In genomic region chr8:105270916-105271186, GRCm38 (mm10) we compare ENCODE assay signal across 9 mouse cellular contexts. TPM values are rescaled to one million over a fixed set of nuclear protein-coding genes. Genes with fewer than 3 reads are reported as not detected.
A peak's percentile ranks its signal among the peaks of the same experiment; 100 is the strongest.
DNase-seq lines count a peak whose midpoint lies in the region; ATAC-seq and TF ChIP-seq lines count a peak whose summit lies in the region.
"Had no signal": no experiment of that assay in that cellular context is flagged by ENCODE, and none has a peak within 500 bp of the region (broad histone marks: within the 10 kb centered on the region; RNA-seq: fewer than 3 reads in every experiment).

No protein-coding gene starts in this region.

- H3K9me3 ChIP-seq in lung, embryonic 15.5 days = no peaks in the 10 kb centered on the region
- peaks cover 6% of the 10 kb centered on the region for H3K9me3 ChIP-seq in hindbrain, embryonic 10.5 days
- H3K9me3 ChIP-seq in midbrain, postnatal 0 days (ENCODE audit: low read length) = no peaks in the 10 kb centered on the region

- peaks cover 43% of the 10 kb centered on the region for H3K4me1 ChIP-seq in lung, embryonic 15.5 days
- H3K4me1 ChIP-seq in hindbrain, embryonic 10.5 days (replicated peaks) = peaks cover 47% of the 10 kb centered on the region
- peaks cover 9% of the 10 kb centered on the region for H3K4me1 ChIP-seq in midbrain, postnatal 0 days (ENCODE audit: insufficient read depth, low read length)

- ATAC-seq in lung, embryonic 15.5 days (ENCODE audit: borderline replicate concordance, extremely low read depth, low FRiP score, low TSS enrichment) = no peak
- no peak for ATAC-seq in midbrain, postnatal 0 days (ENCODE audit: low FRiP score)

- H3K4me2 ChIP-seq in lung, embryonic 15.5 days = peak overlapping the region; percentile 91
- H3K4me2 ChIP-seq in midbrain, postnatal 0 days (ENCODE audit: low read depth, low read length, poor library complexity, severe bottlenecking) = peak overlapping the region; percentile 35; the same call in 1 of the 2 replicates

- H3K27me3 ChIP-seq in lung, embryonic 15.5 days = peaks cover 92% of the 10 kb centered on the region
- peaks cover 100% of the 10 kb centered on the region for H3K27me3 ChIP-seq in hindbrain, embryonic 10.5 days (ENCODE audit: insufficient read depth, poor library complexity, severe bottlenecking)
- H3K27me3 ChIP-seq in midbrain, postnatal 0 days (ENCODE audit: insufficient read depth, low read length) = peaks cover 66% of the 10 kb centered on the region

- no peak overlapping the region for H3K27ac ChIP-seq in lung, embryonic 15.5 days
- no peak overlapping the region for H3K27ac ChIP-seq in hindbrain, embryonic 10.5 days
- no peak overlapping the region for H3K27ac ChIP-seq in midbrain, postnatal 0 days (ENCODE audit: low read depth, low read length)

- H3K4me3 ChIP-seq in lung, embryonic 15.5 days = 0 out of 2 replicates have a peak overlapping the region, but pooled peaks have one; percentile 2
- peak overlapping the region; percentile 11; the same call in 1 of the 2 replicates for H3K4me3 ChIP-seq in hindbrain, embryonic 10.5 days
- 0 out of 2 replicates have a peak overlapping the region, but pooled peaks have one; percentile 5 for H3K4me3 ChIP-seq in midbrain, postnatal 0 days (ENCODE audit: low read depth, low read length)

- TF ChIP-seq CTCF in midbrain, postnatal 0 days (IDR thresholded peaks at IDR 0.05) = peak; percentile 17; the same call in 1 of the 2 replicates

- DNase-seq in cerebellum, adult 11-12 months = peak; percentile 41
- no peak for DNase-seq in cerebellum, postnatal 25 days
- no peak for DNase-seq in lung, adult 18-20 months
- DNase-seq in hindbrain, embryonic 10.5 days (ENCODE audit: low spot score) = no peak
- DNase-seq in midbrain, postnatal 0 days (ENCODE audit: low spot score) = no peak
- no peak for DNase-seq in adrenal gland, adult 2 months
- DNase-seq in frontal cortex, postnatal 14 days (ENCODE audit: low spot score in 2 of 2) = no peak
- DNase-seq: kidney, adult 11 months had no signal

- WGBS in lung, embryonic 15.5 days = 7% methylated on average over 11 of the region's 11 CpGs
- 2% methylated on average over 11 of the region's 11 CpGs for WGBS in hindbrain, embryonic 10.5 days
- 3% methylated on average over 11 of the region's 11 CpGs for WGBS in midbrain, postnatal 0 days

- H3K9ac ChIP-seq in lung, embryonic 15.5 days = no peak overlapping the region
- H3K9ac ChIP-seq in midbrain, postnatal 0 days (replicated peaks; ENCODE audit: low read length, poor library complexity, severe bottlenecking) = no peak overlapping the region

- no peaks in the 10 kb centered on the region for H3K36me3 ChIP-seq in lung, embryonic 15.5 days
- H3K36me3 ChIP-seq in hindbrain, embryonic 10.5 days = no peaks in the 10 kb centered on the region
- H3K36me3 ChIP-seq in midbrain, postnatal 0 days (ENCODE audit: insufficient read depth, low read length) = no peaks in the 10 kb centered on the region

RNA-seq across cellular contexts. Expression of gene Hsf4, which starts 1.2 kb away (rescaled TPM):
- 0.61 and 0.69 TPM in 2 replicates for polyA plus RNA-seq in lung, embryonic 15.5 days (2015; fragmentation: Nextera tagmentation; extraction: Ambion mirVana)
- polyA plus RNA-seq in hindbrain, embryonic 10.5 days (2016; fragmentation: Nextera tagmentation; extraction: Ambion mirVana) = 0.09 and 0.20 TPM in 2 replicates
- total RNA-seq in midbrain, postnatal 0 days (2014; rRNA removed) = 0.33 TPM in 1 of 2 replicates, not detected in the other
- 0.43 and 0.59 TPM in 2 replicates for polyA plus RNA-seq in midbrain, postnatal 0 days (2015; fragmentation: Nextera tagmentation; extraction: Ambion mirVana)
- total RNA-seq in adrenal gland, adult 2 months (2021) = 1 to 10 TPM; 2.3 TPM
- polyA plus RNA-seq in adrenal gland, adult 2 months (2012; rRNA removed) = 1.8 and 2.3 TPM in 2 replicates

RNA-seq across cellular contexts. Expression of gene Nol3, which starts 5.1 kb away (rescaled TPM):
- polyA plus RNA-seq in lung, embryonic 15.5 days (2015; fragmentation: Nextera tagmentation; extraction: Ambion mirVana) = 1.5 and 1.7 TPM in 2 replicates
- 1.2 and 2.1 TPM in 2 replicates for polyA plus RNA-seq in hindbrain, embryonic 10.5 days (2016; fragmentation: Nextera tagmentation; extraction: Ambion mirVana)
- 2.0 and 2.3 TPM in 2 replicates for total RNA-seq in midbrain, postnatal 0 days (2014; rRNA removed)
- polyA plus RNA-seq in midbrain, postnatal 0 days (2015; fragmentation: Nextera tagmentation; extraction: Ambion mirVana) = 6.5 and 8.1 TPM in 2 replicates
- 10 to 100 TPM in 1 of 2 experiments, 1 to 10 TPM in 1; 6.2 to 10.3 TPM for total RNA-seq in adrenal gland, adult 2 months (2021)
- 4.4 and 5.3 TPM in 2 replicates for polyA plus RNA-seq in adrenal gland, adult 2 months (2012; rRNA removed)

RNA-seq across cellular contexts. Expression of gene Fbxl8, which starts 6.4 kb away (rescaled TPM):
- 4.8 and 4.9 TPM in 2 replicates for polyA plus RNA-seq in lung, embryonic 15.5 days (2015; fragmentation: Nextera tagmentation; extraction: Ambion mirVana)
- polyA plus RNA-seq in hindbrain, embryonic 10.5 days (2016; fragmentation: Nextera tagmentation; extraction: Ambion mirVana) = 1.0 and 1.6 TPM in 2 replicates
- total RNA-seq in midbrain, postnatal 0 days (2014; rRNA removed) = 0.52 and 0.77 TPM in 2 replicates
- polyA plus RNA-seq in midbrain, postnatal 0 days (2015; fragmentation: Nextera tagmentation; extraction: Ambion mirVana) = 0.83 and 0.85 TPM in 2 replicates
- 1 to 10 TPM; 3.3 to 4.0 TPM for total RNA-seq in adrenal gland, adult 2 months (2021)
- polyA plus RNA-seq in adrenal gland, adult 2 months (2012; rRNA removed) = 10.4 and 11.5 TPM in 2 replicates

RNA-seq across cellular contexts. Expression of gene Tradd, which starts 6.4 kb away (rescaled TPM):
- polyA plus RNA-seq in lung, embryonic 15.5 days (2015; fragmentation: Nextera tagmentation; extraction: Ambion mirVana) = 29.8 and 33.6 TPM in 2 replicates
- 15.4 and 16.3 TPM in 2 replicates for polyA plus RNA-seq in hindbrain, embryonic 10.5 days (2016; fragmentation: Nextera tagmentation; extraction: Ambion mirVana)
- total RNA-seq in midbrain, postnatal 0 days (2014; rRNA removed) = 7.5 and 8.3 TPM in 2 replicates
- polyA plus RNA-seq in midbrain, postnatal 0 days (2015; fragmentation: Nextera tagmentation; extraction: Ambion mirVana) = 7.4 and 8.0 TPM in 2 replicates
- 10 to 100 TPM; 11.7 to 12.4 TPM for total RNA-seq in adrenal gland, adult 2 months (2021)
- 26.3 and 26.5 TPM in 2 replicates for polyA plus RNA-seq in adrenal gland, adult 2 months (2012; rRNA removed)

RNA-seq across cellular contexts. Expression of gene B3gnt9, which starts 15.9 kb away (rescaled TPM):
- 23.4 and 26.0 TPM in 2 replicates for polyA plus RNA-seq in lung, embryonic 15.5 days (2015; fragmentation: Nextera tagmentation; extraction: Ambion mirVana)
- polyA plus RNA-seq in hindbrain, embryonic 10.5 days (2016; fragmentation: Nextera tagmentation; extraction: Ambion mirVana) = 2.6 and 3.3 TPM in 2 replicates
- 14.2 and 17.5 TPM in 2 replicates for total RNA-seq in midbrain, postnatal 0 days (2014; rRNA removed)
- polyA plus RNA-seq in midbrain, postnatal 0 days (2015; fragmentation: Nextera tagmentation; extraction: Ambion mirVana) = 9.5 and 11.5 TPM in 2 replicates
- total RNA-seq in adrenal gland, adult 2 months (2021) = 1 to 10 TPM; 3.1 to 5.0 TPM
- 15.2 and 28.9 TPM in 2 replicates for polyA plus RNA-seq in adrenal gland, adult 2 months (2012; rRNA removed)
